Mouse (Mus musculus) lung, postnatal 0 days (tissue): ENCODE data around the gene Slc35e3. TPM values are rescaled to one million over a fixed set of nuclear protein-coding genes. Genes with fewer than 3 reads are reported as not detected.

Experiments used
- ATAC-seq: fragments of 200-750 bp; cut with Nextera tagmentation; 2 replicates; pipeline ENCODE4 v1.8.0; 2017; ENCODE audit warnings: moderate library complexity
- DNase-seq: peaks from one replicate; pipeline ENCODE4 v3.0.0-alpha.2; 2016; ENCODE audit warnings: low spot score
- H3K27ac ChIP-seq: fragments of 300-500 bp; sonication (generic); 2 replicates; pipeline ENCODE4 v1.5.1; 2014; ENCODE audit warnings: antibody characterized with exemption, mild to moderate bottlenecking, low read length, mixed read lengths
- H3K27me3 ChIP-seq: fragments of 300-500 bp; sonication (generic); replicated peaks from 2 replicates; pipeline ENCODE4 v1.6.1; 2014; ENCODE audit warnings: low read length, mixed read lengths; ENCODE audit not compliant: insufficient read depth
- H3K36me3 ChIP-seq: fragments of 300-500 bp; sonication (generic); 2 replicates; pipeline ENCODE4 v1.6.1; 2014; ENCODE audit warnings: low read length, mixed read lengths; ENCODE audit not compliant: insufficient read depth
- H3K4me1 ChIP-seq: fragments of 300-500 bp; sonication (generic); 2 replicates; pipeline ENCODE4 v1.6.1; 2014; ENCODE audit warnings: antibody characterized with exemption, low read depth, low read length, mixed read lengths; ENCODE audit not compliant: insufficient read depth
- H3K4me2 ChIP-seq: fragments of 300-500 bp; sonication (generic); replicated peaks from 2 replicates; pipeline ENCODE4 v1.6.1; 2014; ENCODE audit warnings: low read depth, mild to moderate bottlenecking, low read length, moderate library complexity, mixed read lengths
- H3K4me3 ChIP-seq: fragments of 300-500 bp; sonication (generic); 2 replicates; pipeline ENCODE4 v1.5.1; 2014; ENCODE audit warnings: low read depth, low read length
- H3K9ac ChIP-seq: fragments of 300-500 bp; sonication (generic); replicated peaks from 2 replicates; pipeline ENCODE4 v1.6.1; 2014; ENCODE audit warnings: low read depth, mild to moderate bottlenecking
- H3K9me3 ChIP-seq: fragments of 300-500 bp; sonication (generic); 2 replicates; pipeline ENCODE4 v1.6.1; 2016; ENCODE audit warnings: low read length, mixed read lengths
- CTCF ChIP-seq: IDR thresholded peaks from 2 replicates; pipeline ENCODE4 v1.5.1; 2016; ENCODE audit warnings: antibody characterized with exemption, mild to moderate bottlenecking
- EP300 ChIP-seq: IDR thresholded peaks from 2 replicates; pipeline ENCODE4 v1.6.1; 2016; ENCODE audit warnings: antibody characterized with exemption, mild to moderate bottlenecking, control low read depth
- WGBS: fragments of 180-500 bp; shearing (Covaris S2); extraction: QIAGEN DNeasy Blood & Tissue Kit; methylation state at CpG from one replicate; pipeline ENCODE4 v1.1.7; 2014; 5-methylcytosine and 5-hydroxymethylcytosine counted together
- polyA plus RNA-seq: library from polyadenylated mRNA; unstranded; fragments of >200 nt; fragmentation: Nextera tagmentation; extraction: Ambion mirVana; gene quantifications from 2 replicates; pipeline ENCODE4 v1.2.1, GENCODE M21; 2015

The Slc35e3 gene
- polyA plus RNA-seq, 1 experiment from 2014 or later, result 17.2 TPM

GRCm38 (mm10) chr10:117781021-117781725 is 35.0 kb upstream of the Slc35e3 start:
- no peak overlapping the region for H3K4me3 ChIP-seq
- H3K27me3 ChIP-seq, result no peaks in the 10 kb centered on the region
- H3K9ac ChIP-seq, result no peak overlapping the region
- DNase-seq, result no peak
- peaks cover 10% of the 10 kb centered on the region; the same call in 1 of the 2 replicates for H3K36me3 ChIP-seq
- H3K27ac ChIP-seq, result no peak overlapping the region
- no peak for ATAC-seq
- TF ChIP-seq CTCF (no peak), EP300 (no peak)
- H3K9me3 ChIP-seq, result no peaks in the 10 kb centered on the region
- no peaks in the 10 kb centered on the region for H3K4me1 ChIP-seq
- H3K4me2 ChIP-seq, result no peak overlapping the region
- WGBS, result 92% methylated on average over 17 of the region's 17 CpGs

- WGBS, result 95% methylated on average over 6 of the region's 6 CpGs
These were observed 34.2 kb upstream of the Slc35e3 start for GRCm38 (mm10) chr10:117780306-117780911.

GRCm38 (mm10) chr10:117779581-117780305 is 33.6 kb upstream of the Slc35e3 start:
- H3K9me3 ChIP-seq, result no peaks in the 10 kb centered on the region

More at GRCm38 (mm10) chr10:117780306-117780911, 34.2 kb upstream of the Slc35e3 start:
- Histone ChIP-seq H3K9ac (no peak overlapping the region), H3K36me3 (peaks cover 14% of the 10 kb centered on the region; the same call in 1 of the 2 replicates), H3K9me3 (no peaks in the 10 kb centered on the region), H3K4me2 (no peak overlapping the region), H3K4me1 (no peaks in the 10 kb centered on the region), H3K27ac (no peak overlapping the region), H3K4me3 (no peak overlapping the region), H3K27me3 (no peaks in the 10 kb centered on the region)
- no peak for TF ChIP-seq EP300
- no peak for TF ChIP-seq CTCF
- ATAC-seq, result no peak
- DNase-seq, result no peak

GRCm38 (mm10) chr10:117778951-117779350 is 32.8 kb upstream of the Slc35e3 start:
- Histone ChIP-seq H3K4me2 (no peak overlapping the region), H3K4me3 (no peak overlapping the region), H3K36me3 (peaks cover 24% of the 10 kb centered on the region; the same call in 1 of the 2 replicates), H3K27ac (no peak overlapping the region), H3K27me3 (no peaks in the 10 kb centered on the region), H3K4me1 (no peaks in the 10 kb centered on the region), H3K9me3 (no peaks in the 10 kb centered on the region), H3K9ac (no peak overlapping the region)
- 86% methylated on average over 4 of the region's 4 CpGs for WGBS
- DNase-seq (no peak), ATAC-seq (no peak)
- TF ChIP-seq CTCF, result no peak
- no peak for TF ChIP-seq EP300

More at GRCm38 (mm10) chr10:117779581-117780305, 33.6 kb upstream of the Slc35e3 start:
- TF ChIP-seq CTCF, result no peak
- TF ChIP-seq EP300, result no peak
- ATAC-seq (no peak), DNase-seq (no peak)
- H3K4me2 ChIP-seq, result no peak overlapping the region
- 87% methylated on average over 8 of the region's 8 CpGs for WGBS
- no peaks in the 10 kb centered on the region for H3K4me1 ChIP-seq
- H3K36me3 ChIP-seq, result peaks cover 16% of the 10 kb centered on the region; the same call in 1 of the 2 replicates
- H3K27ac ChIP-seq, result no peak overlapping the region
- no peaks in the 10 kb centered on the region for H3K27me3 ChIP-seq
- no peak overlapping the region for H3K4me3 ChIP-seq
- H3K9ac ChIP-seq, result no peak overlapping the region

GRCm38 (mm10) chr10:117778328-117778910 is 32.3 kb upstream of the Slc35e3 start:
- peaks cover 26% of the 10 kb centered on the region; the same call in 1 of the 2 replicates for H3K36me3 ChIP-seq
- 92% methylated on average over 12 of the region's 12 CpGs for whole genome bisulfite sequencing

More at GRCm38 (mm10) chr10:117778328-117778910, 32.3 kb upstream of the Slc35e3 start:
- Histone ChIP-seq H3K27ac (no peak overlapping the region), H3K9me3 (no peaks in the 10 kb centered on the region), H3K4me2 (no peak overlapping the region), H3K4me3 (no peak overlapping the region), H3K4me1 (no peaks in the 10 kb centered on the region), H3K27me3 (no peaks in the 10 kb centered on the region), H3K9ac (no peak overlapping the region)
- ATAC-seq, result no peak
- TF ChIP-seq CTCF, result no peak
- TF ChIP-seq EP300, result no peak
- no peak for DNase-seq
